Mouse (Mus musculus) neural tube, embryonic 13.5 days (tissue): ENCODE results near the gene Card11. TPM values are rescaled to one million over a fixed set of nuclear protein-coding genes. Genes with fewer than 3 reads are reported as not detected.

Experiments used
- ATAC-seq: fragments of 200-750 bp; cut with Nextera tagmentation; 2 replicates; pipeline ENCODE4 v1.8.0; 2017; ENCODE audit warnings: low read depth, mild to moderate bottlenecking, moderate TSS enrichment, moderate library complexity
- H3K27ac ChIP-seq: fragments of 300-500 bp; sonication (generic); replicated peaks from 2 replicates; pipeline ENCODE4 v1.5.1; 2015; ENCODE audit warnings: moderate library complexity, mild to moderate bottlenecking, inconsistent platforms
- H3K27me3 ChIP-seq: fragments of 300-500 bp; sonication (generic); 2 replicates; pipeline ENCODE4 v1.6.1; 2015; ENCODE audit warnings: mild to moderate bottlenecking, inconsistent platforms
- H3K36me3 ChIP-seq: fragments of 300-500 bp; sonication (generic); 2 replicates; pipeline ENCODE4 v1.6.1; 2015; ENCODE audit warnings: mild to moderate bottlenecking, inconsistent platforms
- H3K4me1 ChIP-seq: fragments of 300-500 bp; sonication (generic); replicated peaks from 2 replicates; pipeline ENCODE4 v1.6.1; 2015; ENCODE audit warnings: inconsistent platforms
- H3K4me2 ChIP-seq: fragments of 300-500 bp; sonication (generic); 2 replicates; pipeline ENCODE4 v1.6.1; 2015; ENCODE audit warnings: inconsistent platforms, mild to moderate bottlenecking, moderate library complexity
- H3K4me3 ChIP-seq: fragments of 300-500 bp; sonication (generic); 2 replicates; pipeline ENCODE4 v1.5.1; 2015; ENCODE audit warnings: mild to moderate bottlenecking, inconsistent platforms
- H3K9ac ChIP-seq: fragments of 300-500 bp; sonication (generic); 2 replicates; pipeline ENCODE4 v1.6.1; 2015; ENCODE audit warnings: moderate library complexity, mild to moderate bottlenecking, inconsistent platforms
- H3K9me3 ChIP-seq: fragments of 300-500 bp; sonication (generic); 2 replicates; pipeline ENCODE4 v1.6.1; 2016; ENCODE audit warnings: inconsistent platforms
- WGBS: fragments of 180-500 bp; shearing (Covaris S2); methylation state at CpG from one replicate; pipeline ENCODE4 v1.1.7; 2015; 5-methylcytosine and 5-hydroxymethylcytosine counted together
- polyA plus RNA-seq: library from polyadenylated mRNA; unstranded; fragments of >200 nt; fragmentation: Nextera tagmentation; extraction: Ambion mirVana; gene quantifications from 2 replicates; pipeline ENCODE4 v1.2.1, GENCODE M21; 2015

Gene Card11
- polyA plus RNA-seq, 1 experiment from 2014 or later, result 0.66 TPM

- Histone ChIP-seq H3K4me2 (no peak overlapping the region), H3K9me3 (no peaks in the 10 kb centered on the region), H3K9ac (no peak overlapping the region), H3K27ac (peak overlapping the region; percentile 76), H3K4me3 (no peak overlapping the region), H3K4me1 (peaks cover 17% of the 10 kb centered on the region), H3K27me3 (no peaks in the 10 kb centered on the region), H3K36me3 (no peaks in the 10 kb centered on the region)
- ATAC-seq, result peak; percentile 81
- 42% methylated on average over 14 of the region's 14 CpGs for WGBS
Observed at GRCm38 (mm10) chr5:140940923-140941491, 59.4 kb downstream of the Card11 start.

GRCm38 (mm10) chr5:140940257-140940922 is 60.0 kb downstream of the Card11 start:
- no peak overlapping the region for H3K4me3 ChIP-seq
- ATAC-seq, result no peak
- peaks cover 17% of the 10 kb centered on the region for H3K4me1 ChIP-seq
- no peaks in the 10 kb centered on the region for H3K27me3 ChIP-seq
- H3K9me3 ChIP-seq, result no peaks in the 10 kb centered on the region
- H3K36me3 ChIP-seq, result no peaks in the 10 kb centered on the region
- 55% methylated on average over 5 of the region's 5 CpGs for WGBS
- no peak overlapping the region for H3K4me2 ChIP-seq
- peak overlapping the region; percentile 76 for H3K27ac ChIP-seq
- H3K9ac ChIP-seq, result no peak overlapping the region

- Histone ChIP-seq H3K36me3 (no peaks in the 10 kb centered on the region), H3K27ac (no peak overlapping the region), H3K4me1 (peaks cover 20% of the 10 kb centered on the region), H3K4me3 (no peak overlapping the region), H3K27me3 (no peaks in the 10 kb centered on the region), H3K9me3 (no peaks in the 10 kb centered on the region), H3K9ac (no peak overlapping the region), H3K4me2 (no peak overlapping the region)
- ATAC-seq, result no peak
- WGBS, result 71% methylated on average over 7 of the region's 7 CpGs
Observed at GRCm38 (mm10) chr5:140936816-140937215, 63.6 kb downstream of the Card11 start.

GRCm38 (mm10) chr5:140935848-140936247 is 64.5 kb downstream of the Card11 start:
- Histone ChIP-seq H3K9ac (no peak overlapping the region), H3K4me3 (no peak overlapping the region), H3K4me2 (no peak overlapping the region), H3K4me1 (peaks cover 12% of the 10 kb centered on the region), H3K27ac (no peak overlapping the region), H3K9me3 (no peaks in the 10 kb centered on the region), H3K36me3 (no peaks in the 10 kb centered on the region), H3K27me3 (no peaks in the 10 kb centered on the region)
- WGBS, result 74% methylated on average over 3 of the region's 3 CpGs
- ATAC-seq, result no peak

GRCm38 (mm10) chr5:140934639-140935315 is 65.6 kb downstream of the Card11 start:
- no peaks in the 10 kb centered on the region for H3K27me3 ChIP-seq
- ATAC-seq, result no peak
- H3K9me3 ChIP-seq, result no peaks in the 10 kb centered on the region
- H3K4me2 ChIP-seq, result no peak overlapping the region
- H3K36me3 ChIP-seq, result no peaks in the 10 kb centered on the region
- no peak overlapping the region for H3K9ac ChIP-seq
- no peak overlapping the region for H3K4me3 ChIP-seq
- peaks cover 3% of the 10 kb centered on the region; the same call in 1 of the 2 replicates for H3K4me1 ChIP-seq
- 80% methylated on average over 9 of the region's 9 CpGs for WGBS
- H3K27ac ChIP-seq, result no peak overlapping the region

GRCm38 (mm10) chr5:140931523-140932229 is 68.7 kb downstream of the Card11 start:
- Histone ChIP-seq H3K9ac (no peak overlapping the region), H3K27ac (no peak overlapping the region), H3K4me3 (no peak overlapping the region), H3K9me3 (no peaks in the 10 kb centered on the region), H3K27me3 (no peaks in the 10 kb centered on the region), H3K4me2 (no peak overlapping the region), H3K36me3 (no peaks in the 10 kb centered on the region), H3K4me1 (peaks cover 3% of the 10 kb centered on the region; the same call in 1 of the 2 replicates)
- ATAC-seq, result no peak
- WGBS, result 47% methylated on average over 5 of the region's 5 CpGs

- Histone ChIP-seq H3K27me3 (no peaks in the 10 kb centered on the region), H3K36me3 (no peaks in the 10 kb centered on the region), H3K4me1 (no peaks in the 10 kb centered on the region), H3K4me3 (no peak overlapping the region), H3K9ac (no peak overlapping the region), H3K4me2 (no peak overlapping the region), H3K27ac (no peak overlapping the region), H3K9me3 (peaks cover 18% of the 10 kb centered on the region)
- ATAC-seq, result no peak
- WGBS, result 93% methylated on average over 1 of the region's 1 CpGs
Observed at GRCm38 (mm10) chr5:140918519-140918918, 81.9 kb downstream of the Card11 start.

- Histone ChIP-seq H3K9ac (no peak overlapping the region), H3K4me3 (no peak overlapping the region), H3K9me3 (peaks cover 16% of the 10 kb centered on the region), H3K27ac (no peak overlapping the region), H3K4me2 (no peak overlapping the region), H3K36me3 (no peaks in the 10 kb centered on the region), H3K27me3 (no peaks in the 10 kb centered on the region), H3K4me1 (no peaks in the 10 kb centered on the region)
- no peak for ATAC-seq
- WGBS, result 93% methylated on average over 1 of the region's 1 CpGs
Observed at GRCm38 (mm10) chr5:140917807-140918206, 82.6 kb downstream of the Card11 start.

- Histone ChIP-seq H3K36me3 (no peaks in the 10 kb centered on the region), H3K27ac (no peak overlapping the region), H3K4me3 (no peak overlapping the region), H3K4me1 (no peaks in the 10 kb centered on the region), H3K4me2 (no peak overlapping the region), H3K27me3 (no peaks in the 10 kb centered on the region), H3K9me3 (peaks cover 11% of the 10 kb centered on the region; the same call in 1 of the 2 replicates), H3K9ac (no peak overlapping the region)
- WGBS, result 67% methylated on average over 5 of the region's 5 CpGs
- ATAC-seq, result no peak
Observed at GRCm38 (mm10) chr5:140910841-140911240, 89.5 kb downstream of the Card11 start.

GRCm38 (mm10) chr5:140900866-140901265 is 99.5 kb downstream of the Card11 start:
- no peak for ATAC-seq
- WGBS, result 85% methylated on average over 13 of the region's 13 CpGs
- H3K4me3 ChIP-seq, result no peak overlapping the region
- H3K27ac ChIP-seq, result no peak overlapping the region
- no peaks in the 10 kb centered on the region for H3K27me3 ChIP-seq
- no peaks in the 10 kb centered on the region for H3K4me1 ChIP-seq
- no peaks in the 10 kb centered on the region for H3K9me3 ChIP-seq
- no peak overlapping the region for H3K4me2 ChIP-seq
- H3K36me3 ChIP-seq, result no peaks in the 10 kb centered on the region
- H3K9ac ChIP-seq, result no peak overlapping the region

GRCm38 (mm10) chr5:140891080-140891479 is 109.3 kb downstream of the Card11 start:
- ATAC-seq, result no peak

GRCm38 (mm10) chr5:140890050-140890449 is 110.3 kb downstream of the Card11 start:
- Histone ChIP-seq H3K27me3 (no peaks in the 10 kb centered on the region), H3K9ac (no peak overlapping the region), H3K9me3 (no peaks in the 10 kb centered on the region), H3K4me2 (no peak overlapping the region), H3K36me3 (no peaks in the 10 kb centered on the region), H3K27ac (0 out of 2 replicates have a peak overlapping the region, but pooled peaks have one; percentile 25), H3K4me3 (no peak overlapping the region), H3K4me1 (peaks cover 16% of the 10 kb centered on the region; the same call in 1 of the 2 replicates)
- ATAC-seq, result peak; percentile 36; the same call in 1 of the 2 replicates
- WGBS, result 52% methylated on average over 14 of the region's 14 CpGs

More at GRCm38 (mm10) chr5:140891080-140891479, 109.3 kb downstream of the Card11 start:
- H3K36me3 ChIP-seq, result no peaks in the 10 kb centered on the region
- no peak overlapping the region for H3K9ac ChIP-seq
- no peaks in the 10 kb centered on the region for H3K27me3 ChIP-seq
- no peak overlapping the region for H3K4me2 ChIP-seq
- no peak overlapping the region for H3K4me3 ChIP-seq
- no peak overlapping the region for H3K27ac ChIP-seq
- no peaks in the 10 kb centered on the region for H3K9me3 ChIP-seq
- peaks cover 16% of the 10 kb centered on the region; the same call in 1 of the 2 replicates for H3K4me1 ChIP-seq
- 54% methylated on average over 10 of the region's 10 CpGs for WGBS
